Mouse (Mus musculus): Measurements from ENCODE around the gene Dach1.

Dach1 gene

GRCm38 (mm10) chr14:98106208-98106607 lies 63.4 kb downstream of the Dach1 start:
- DNase-seq: no peak

- DNase-seq: no peak
Measured at GRCm38 (mm10) chr14:98104314-98104955, 65.1 kb downstream of the Dach1 start.

GRCm38 (mm10) chr14:98095229-98095628 lies 74.3 kb downstream of the Dach1 start:
- DNase-seq: no peak

- DNase-seq: no peak
Measured at GRCm38 (mm10) chr14:98089246-98089645, 80.3 kb downstream of the Dach1 start.

GRCm38 (mm10) chr14:98087355-98087754 lies 82.2 kb downstream of the Dach1 start:
- no peak for DNase-seq

GRCm38 (mm10) chr14:98086794-98087193 lies 82.8 kb downstream of the Dach1 start:
- no peak for DNase-seq

- DNase-seq: no peak
Measured at GRCm38 (mm10) chr14:98085141-98085540, 84.4 kb downstream of the Dach1 start.

- DNase-seq: no peak
Measured at GRCm38 (mm10) chr14:98084720-98085119, 84.8 kb downstream of the Dach1 start.

- no peak for DNase-seq
Measured at GRCm38 (mm10) chr14:98083419-98083818, 86.1 kb downstream of the Dach1 start.

GRCm38 (mm10) chr14:98080014-98080413 lies 89.6 kb downstream of the Dach1 start:
- no peak for DNase-seq

- DNase-seq: no peak
Measured at GRCm38 (mm10) chr14:98077996-98078395, 91.6 kb downstream of the Dach1 start.

GRCm38 (mm10) chr14:98073421-98074080 lies 96.0 kb downstream of the Dach1 start:
- DNase-seq: no peak

GRCm38 (mm10) chr14:98072647-98073420 lies 96.7 kb downstream of the Dach1 start:
- DNase-seq: no peak

GRCm38 (mm10) chr14:98071877-98072276 lies 97.7 kb downstream of the Dach1 start:
- no peak for DNase-seq

GRCm38 (mm10) chr14:98067273-98067905 lies 102.2 kb downstream of the Dach1 start:
- DNase-seq: no peak

- no peak for DNase-seq
Measured at GRCm38 (mm10) chr14:98064190-98064589, 105.4 kb downstream of the Dach1 start.

GRCm38 (mm10) chr14:98049329-98049728 lies 120.2 kb downstream of the Dach1 start:
- DNase-seq: no peak

- DNase-seq: no peak
Measured at GRCm38 (mm10) chr14:98048403-98048802, 121.2 kb downstream of the Dach1 start.

GRCm38 (mm10) chr14:98047670-98048069 lies 121.9 kb downstream of the Dach1 start:
- no peak for DNase-seq

GRCm38 (mm10) chr14:98046960-98047359 lies 122.6 kb downstream of the Dach1 start:
- DNase-seq: no peak

GRCm38 (mm10) chr14:98038524-98038923 lies 131.0 kb downstream of the Dach1 start:
- no peak for DNase-seq

GRCm38 (mm10) chr14:98037175-98037574 lies 132.4 kb downstream of the Dach1 start:
- DNase-seq: no peak

GRCm38 (mm10) chr14:98035261-98035660 lies 134.3 kb downstream of the Dach1 start:
- no peak for DNase-seq
